Mouse (Mus musculus): ENCODE measurements around the gene Ppp1r1c. TPM values are rescaled to one million over a fixed set of nuclear protein-coding genes. Genes with fewer than 3 reads are reported as not detected.

Ppp1r1c gene
- polyA plus RNA-seq, 1 experiment, result not detected

- Histone ChIP-seq H3K27ac (ENCODE audit: insufficient read depth, low read length) (no peak overlapping the region), H3K9ac (ENCODE audit: low read depth, poor library complexity, severe bottlenecking) (no peak overlapping the region), H3K27me3 (ENCODE audit: control insufficient read depth, insufficient read depth, low read length, poor library complexity, severe bottlenecking) (no peaks in the 10 kb centered on the region), H3K36me3 (ENCODE audit: control insufficient read depth, insufficient read depth, low read length, poor library complexity, severe bottlenecking) (no peaks in the 10 kb centered on the region), H3K4me1 (ENCODE audit: control insufficient read depth, insufficient read depth, low read length) (no peaks in the 10 kb centered on the region), H3K4me3 (ENCODE audit: low read depth, low read length) (no peak overlapping the region), H3K9me3 (replicated peaks; ENCODE audit: control insufficient read depth, insufficient read depth, low read length, poor library complexity, severe bottlenecking) (no peaks in the 10 kb centered on the region)
- TF ChIP-seq CTCF (IDR thresholded peaks at IDR 0.05; ENCODE audit: low read depth, low read length) (no peak), EP300 (IDR thresholded peaks at IDR 0.05; ENCODE audit: insufficient read depth, low read depth, low read length) (no peak), POLR2A (IDR thresholded peaks at IDR 0.05; ENCODE audit: insufficient read depth, low read length) (no peak)
These were observed 85.6 kb downstream of the Ppp1r1c start for GRCm38 (mm10) chr2:79793186-79793585.

- no peaks in the 10 kb centered on the region for H3K36me3 ChIP-seq (ENCODE audit: control insufficient read depth, insufficient read depth, low read length, poor library complexity, severe bottlenecking)
- H3K4me1 ChIP-seq (ENCODE audit: control insufficient read depth, insufficient read depth, low read length), result no peaks in the 10 kb centered on the region
- H3K27me3 ChIP-seq (ENCODE audit: control insufficient read depth, insufficient read depth, low read length, poor library complexity, severe bottlenecking), result no peaks in the 10 kb centered on the region
- H3K4me3 ChIP-seq (ENCODE audit: low read depth, low read length), result no peak overlapping the region
- no peaks in the 10 kb centered on the region for H3K9me3 ChIP-seq (replicated peaks; ENCODE audit: control insufficient read depth, insufficient read depth, low read length, poor library complexity, severe bottlenecking)
- TF ChIP-seq POLR2A (IDR thresholded peaks at IDR 0.05; ENCODE audit: insufficient read depth, low read length) (no peak), EP300 (IDR thresholded peaks at IDR 0.05; ENCODE audit: insufficient read depth, low read depth, low read length) (no peak)
- H3K9ac ChIP-seq (ENCODE audit: low read depth, poor library complexity, severe bottlenecking), result no peak overlapping the region
- H3K27ac ChIP-seq (ENCODE audit: insufficient read depth, low read length), result no peak overlapping the region
These were observed 89.9 kb downstream of the Ppp1r1c start for GRCm38 (mm10) chr2:79797444-79797843.

- Histone ChIP-seq H3K9ac (ENCODE audit: low read depth, poor library complexity, severe bottlenecking) (no peak overlapping the region), H3K27ac (ENCODE audit: insufficient read depth, low read length) (no peak overlapping the region), H3K27me3 (ENCODE audit: control insufficient read depth, insufficient read depth, low read length, poor library complexity, severe bottlenecking) (no peaks in the 10 kb centered on the region), H3K36me3 (ENCODE audit: control insufficient read depth, insufficient read depth, low read length, poor library complexity, severe bottlenecking) (no peaks in the 10 kb centered on the region), H3K9me3 (replicated peaks; ENCODE audit: control insufficient read depth, insufficient read depth, low read length, poor library complexity, severe bottlenecking) (no peaks in the 10 kb centered on the region), H3K4me1 (ENCODE audit: control insufficient read depth, insufficient read depth, low read length) (no peaks in the 10 kb centered on the region), H3K4me3 (ENCODE audit: low read depth, low read length) (no peak overlapping the region)
- TF ChIP-seq EP300 (IDR thresholded peaks at IDR 0.05; ENCODE audit: insufficient read depth, low read depth, low read length), result no peak
- TF ChIP-seq POLR2A (IDR thresholded peaks at IDR 0.05; ENCODE audit: insufficient read depth, low read length), result no peak
- TF ChIP-seq CTCF (IDR thresholded peaks at IDR 0.05; ENCODE audit: low read depth, low read length), result no peak
These were observed 91.0 kb downstream of the Ppp1r1c start for GRCm38 (mm10) chr2:79798627-79799026.

- Histone ChIP-seq H3K27me3 (ENCODE audit: control insufficient read depth, insufficient read depth, low read length, poor library complexity, severe bottlenecking) (no peaks in the 10 kb centered on the region), H3K9me3 (replicated peaks; ENCODE audit: control insufficient read depth, insufficient read depth, low read length, poor library complexity, severe bottlenecking) (no peaks in the 10 kb centered on the region), H3K9ac (ENCODE audit: low read depth, poor library complexity, severe bottlenecking) (no peak overlapping the region), H3K4me3 (ENCODE audit: low read depth, low read length) (no peak overlapping the region), H3K27ac (ENCODE audit: insufficient read depth, low read length) (no peak overlapping the region), H3K36me3 (ENCODE audit: control insufficient read depth, insufficient read depth, low read length, poor library complexity, severe bottlenecking) (no peaks in the 10 kb centered on the region), H3K4me1 (ENCODE audit: control insufficient read depth, insufficient read depth, low read length) (no peaks in the 10 kb centered on the region)
- TF ChIP-seq EP300 (IDR thresholded peaks at IDR 0.05; ENCODE audit: insufficient read depth, low read depth, low read length) (no peak), CTCF (IDR thresholded peaks at IDR 0.05; ENCODE audit: low read depth, low read length) (no peak), POLR2A (IDR thresholded peaks at IDR 0.05; ENCODE audit: insufficient read depth, low read length) (no peak)
These were observed 108.3 kb downstream of the Ppp1r1c start for GRCm38 (mm10) chr2:79815708-79816484.

GRCm38 (mm10) chr2:79819543-79819942, 112.0 kb downstream of the Ppp1r1c start:
- no peak overlapping the region for H3K27ac ChIP-seq (ENCODE audit: insufficient read depth, low read length)
- H3K4me1 ChIP-seq (ENCODE audit: control insufficient read depth, insufficient read depth, low read length), result no peaks in the 10 kb centered on the region
- TF ChIP-seq EP300 (IDR thresholded peaks at IDR 0.05; ENCODE audit: insufficient read depth, low read depth, low read length) (no peak), POLR2A (IDR thresholded peaks at IDR 0.05; ENCODE audit: insufficient read depth, low read length) (no peak), CTCF (IDR thresholded peaks at IDR 0.05; ENCODE audit: low read depth, low read length) (no peak)
- H3K4me3 ChIP-seq (ENCODE audit: low read depth, low read length), result no peak overlapping the region
- no peaks in the 10 kb centered on the region for H3K27me3 ChIP-seq (ENCODE audit: control insufficient read depth, insufficient read depth, low read length, poor library complexity, severe bottlenecking)
- H3K36me3 ChIP-seq (ENCODE audit: control insufficient read depth, insufficient read depth, low read length, poor library complexity, severe bottlenecking), result no peaks in the 10 kb centered on the region
- H3K9me3 ChIP-seq (replicated peaks; ENCODE audit: control insufficient read depth, insufficient read depth, low read length, poor library complexity, severe bottlenecking), result no peaks in the 10 kb centered on the region
- H3K9ac ChIP-seq (ENCODE audit: low read depth, poor library complexity, severe bottlenecking), result no peak overlapping the region

GRCm38 (mm10) chr2:79825853-79826252, 118.3 kb downstream of the Ppp1r1c start:
- Histone ChIP-seq H3K27me3 (ENCODE audit: control insufficient read depth, insufficient read depth, low read length, poor library complexity, severe bottlenecking) (no peaks in the 10 kb centered on the region), H3K9ac (ENCODE audit: low read depth, poor library complexity, severe bottlenecking) (no peak overlapping the region), H3K4me1 (ENCODE audit: control insufficient read depth, insufficient read depth, low read length) (no peaks in the 10 kb centered on the region), H3K27ac (ENCODE audit: insufficient read depth, low read length) (no peak overlapping the region), H3K36me3 (ENCODE audit: control insufficient read depth, insufficient read depth, low read length, poor library complexity, severe bottlenecking) (no peaks in the 10 kb centered on the region), H3K4me3 (ENCODE audit: low read depth, low read length) (no peak overlapping the region), H3K9me3 (replicated peaks; ENCODE audit: control insufficient read depth, insufficient read depth, low read length, poor library complexity, severe bottlenecking) (no peaks in the 10 kb centered on the region)
- TF ChIP-seq POLR2A (IDR thresholded peaks at IDR 0.05; ENCODE audit: insufficient read depth, low read length), result no peak
- no peak for TF ChIP-seq CTCF (IDR thresholded peaks at IDR 0.05; ENCODE audit: low read depth, low read length)
- TF ChIP-seq EP300 (IDR thresholded peaks at IDR 0.05; ENCODE audit: insufficient read depth, low read depth, low read length), result no peak
